Mouse (Mus musculus) neural tube, embryonic 11.5 days (tissue): ENCODE measurements around the gene Heatr5b. TPM values are rescaled to one million over a fixed set of nuclear protein-coding genes. Genes with fewer than 3 reads are reported as not detected.

Source experiments
- polyA plus RNA-seq: library from polyadenylated mRNA; unstranded; fragments of >200 nt; fragmentation: Nextera tagmentation; extraction: Ambion mirVana; gene quantifications from 2 replicates; pipeline ENCODE4 v1.2.1, GENCODE M21; 2014

The Heatr5b gene
- polyA plus RNA-seq, 1 experiment from 2014 or later = 18.9 TPM

Other genes starting within 250 kb of the Heatr5b start
- gene Strn, start 98.2 kb downstream of the Heatr5b start, polyA plus RNA-seq = 7.3 and 7.7 TPM in 2 replicates
- 35.2 and 46.4 TPM in 2 replicates for gene Gpatch11, start 203 bp upstream of the Heatr5b start, polyA plus RNA-seq
- 3.2 and 3.3 TPM in 2 replicates for gene Eif2ak2, start 47.2 kb upstream of the Heatr5b start, polyA plus RNA-seq
- gene Sult6b1, start 71.6 kb upstream of the Heatr5b start, polyA plus RNA-seq = 0.11 TPM in 1 of 2 replicates, not detected in the other
- 99.3 and 109 TPM in 2 replicates for gene Cebpzos, start 81.1 kb upstream of the Heatr5b start, polyA plus RNA-seq
- gene Cebpz, start 101.7 kb upstream of the Heatr5b start, polyA plus RNA-seq = 56.8 and 57.6 TPM in 2 replicates
- 48.3 and 53.3 TPM in 2 replicates for gene Ndufaf7, start 101.8 kb upstream of the Heatr5b start, polyA plus RNA-seq
- gene Prkd3, start 185.5 kb upstream of the Heatr5b start, polyA plus RNA-seq = 45.7 and 46.8 TPM in 2 replicates
- gene Qpct, start 216.5 kb upstream of the Heatr5b start, polyA plus RNA-seq = 6.4 and 7.5 TPM in 2 replicates